Mouse (Mus musculus): ENCODE data around the gene Rimbp2. TPM values are rescaled to one million over a fixed set of nuclear protein-coding genes. Genes with fewer than 3 reads are reported as not detected.

Rimbp2 gene
- polyA plus RNA-seq, 1 experiment = 32.0 TPM

DNA sequence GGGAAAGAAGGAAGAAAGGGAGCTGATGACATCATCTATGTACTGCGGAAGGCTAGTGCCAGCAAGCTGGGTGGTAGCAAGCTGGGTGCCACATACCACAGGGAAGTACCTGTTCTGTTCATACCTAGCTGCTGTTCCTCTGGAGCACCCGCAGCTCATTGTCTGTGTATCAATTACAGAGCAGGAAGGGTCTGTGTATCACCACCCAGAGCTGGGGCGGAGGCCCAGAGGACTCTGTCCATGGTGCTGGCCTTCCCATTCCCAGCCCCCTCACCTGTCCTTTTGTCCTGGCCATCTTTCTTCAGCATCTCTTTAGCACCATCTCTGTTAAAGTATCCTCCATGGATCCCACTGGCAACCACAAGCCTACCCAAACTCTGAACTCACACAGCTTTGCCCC lies 74.2 kb downstream of the Rimbp2 start:
- DNase-seq (ENCODE audit: low read depth) = no peak
- TF ChIP-seq POLR2A (IDR thresholded peaks at IDR 0.05; ENCODE audit: borderline replicate concordance, extremely low read depth, insufficient read depth, insufficient read length, poor library complexity, severe bottlenecking) = no peak
- TF ChIP-seq CTCF (IDR thresholded peaks at IDR 0.05; ENCODE audit: borderline replicate concordance, extremely low read depth, insufficient read depth, insufficient read length) = no peak

DNA sequence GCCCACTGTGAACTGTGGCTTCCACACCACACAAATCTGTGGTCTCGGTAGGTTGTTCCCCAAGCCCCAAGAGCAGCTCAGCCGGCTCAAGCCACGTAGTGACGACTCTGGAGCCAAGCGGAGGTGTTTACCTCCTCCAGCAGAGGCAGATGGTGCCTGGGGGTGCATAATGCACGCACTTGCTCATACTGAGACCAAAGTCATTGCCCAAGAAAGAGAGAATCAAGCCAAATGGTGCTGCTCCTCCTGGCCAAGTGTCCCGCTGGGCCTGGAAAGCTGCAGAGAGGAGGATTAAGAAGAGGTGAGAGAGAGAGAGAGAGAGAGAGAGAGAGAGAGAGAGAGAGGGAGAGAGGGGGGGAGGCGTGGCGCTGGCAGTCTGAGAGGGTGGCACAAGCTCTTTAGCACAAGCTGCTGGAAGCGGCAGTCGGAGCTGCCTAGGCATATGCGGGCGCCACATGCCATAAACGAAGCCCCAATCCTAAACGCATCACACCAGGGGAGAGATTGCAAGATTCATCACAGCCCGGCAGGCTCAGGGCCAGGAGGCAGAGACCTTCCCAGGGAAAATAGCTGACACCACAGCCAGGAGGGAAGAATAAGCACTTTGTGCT lies 75.8 kb downstream of the Rimbp2 start:
- TF ChIP-seq POLR2A (IDR thresholded peaks at IDR 0.05; ENCODE audit: borderline replicate concordance, extremely low read depth, insufficient read depth, insufficient read length, poor library complexity, severe bottlenecking) (no peak), CTCF (IDR thresholded peaks at IDR 0.05; ENCODE audit: borderline replicate concordance, extremely low read depth, insufficient read depth, insufficient read length) (no peak)
- DNase-seq (ENCODE audit: low read depth) = peak; percentile 91

DNA sequence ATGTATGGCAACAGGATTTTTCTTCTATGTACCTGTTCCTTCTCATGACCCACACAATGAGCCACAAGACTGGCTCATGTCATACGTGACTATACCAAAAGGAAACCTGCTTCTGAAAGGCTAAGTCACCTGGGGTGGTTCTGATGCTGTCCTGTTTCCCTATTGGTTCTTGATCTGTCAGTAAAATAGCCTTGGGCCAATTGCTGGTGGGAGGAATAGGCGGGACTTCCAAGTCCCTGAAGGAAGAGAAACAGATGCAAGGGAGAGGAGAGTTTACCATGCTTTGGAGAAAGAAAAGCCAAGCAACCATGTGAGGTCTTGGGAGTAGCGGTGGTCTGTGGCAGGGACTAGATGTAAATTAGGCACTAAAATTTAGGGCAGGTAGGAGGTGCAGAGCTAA lies 81.6 kb downstream of the Rimbp2 start:
- TF ChIP-seq POLR2A (IDR thresholded peaks at IDR 0.05; ENCODE audit: borderline replicate concordance, extremely low read depth, insufficient read depth, insufficient read length, poor library complexity, severe bottlenecking) (no peak), CTCF (IDR thresholded peaks at IDR 0.05; ENCODE audit: borderline replicate concordance, extremely low read depth, insufficient read depth, insufficient read length) (no peak)
- peak; percentile 22 for DNase-seq (ENCODE audit: low read depth)

DNA sequence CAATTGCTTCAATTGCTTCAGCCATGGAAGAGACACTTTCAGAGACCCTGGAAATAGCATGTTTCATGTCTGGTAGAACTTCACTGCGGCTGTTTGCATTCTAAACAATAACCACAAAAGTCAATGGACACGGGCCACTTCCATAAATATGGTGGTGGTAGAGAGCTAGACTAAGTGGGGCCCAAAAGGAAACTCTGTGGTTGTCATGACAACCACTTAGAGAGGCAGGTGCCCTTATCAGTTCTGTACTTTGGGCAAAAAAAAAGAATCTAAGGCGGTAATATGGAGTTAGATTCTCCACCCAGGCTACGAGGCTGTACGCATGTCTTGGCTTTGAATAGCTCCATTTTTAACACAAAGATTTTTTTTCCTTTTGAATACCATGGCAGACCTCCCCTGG lies 86.5 kb downstream of the Rimbp2 start:
- no peak for TF ChIP-seq POLR2A (IDR thresholded peaks at IDR 0.05; ENCODE audit: borderline replicate concordance, extremely low read depth, insufficient read depth, insufficient read length, poor library complexity, severe bottlenecking)
- TF ChIP-seq CTCF (IDR thresholded peaks at IDR 0.05; ENCODE audit: borderline replicate concordance, extremely low read depth, insufficient read depth, insufficient read length) = no peak
- peak; percentile 18 for DNase-seq (ENCODE audit: low read depth)

DNA sequence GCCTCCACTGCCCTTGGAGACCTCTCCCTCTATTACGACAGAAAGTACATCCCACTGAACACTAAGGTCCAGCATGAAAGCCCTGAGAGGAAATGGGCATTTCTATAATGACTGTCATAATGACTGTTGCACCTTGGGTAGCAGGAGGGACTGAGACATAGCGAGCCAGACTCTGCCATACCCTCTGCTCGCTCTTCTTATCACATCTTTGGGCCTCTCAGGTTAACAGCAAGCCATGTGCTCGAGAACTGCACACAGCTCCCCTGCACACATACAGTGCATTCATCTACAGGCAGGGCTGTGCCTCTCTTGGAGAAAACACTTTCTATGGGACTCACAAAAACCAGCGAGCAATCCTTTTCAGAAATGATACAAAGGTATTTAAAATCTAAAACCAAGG lies 87.0 kb downstream of the Rimbp2 start:
- TF ChIP-seq CTCF (IDR thresholded peaks at IDR 0.05; ENCODE audit: borderline replicate concordance, extremely low read depth, insufficient read depth, insufficient read length) (no peak), POLR2A (IDR thresholded peaks at IDR 0.05; ENCODE audit: borderline replicate concordance, extremely low read depth, insufficient read depth, insufficient read length, poor library complexity, severe bottlenecking) (no peak)
- no peak for DNase-seq (ENCODE audit: low read depth)

DNA sequence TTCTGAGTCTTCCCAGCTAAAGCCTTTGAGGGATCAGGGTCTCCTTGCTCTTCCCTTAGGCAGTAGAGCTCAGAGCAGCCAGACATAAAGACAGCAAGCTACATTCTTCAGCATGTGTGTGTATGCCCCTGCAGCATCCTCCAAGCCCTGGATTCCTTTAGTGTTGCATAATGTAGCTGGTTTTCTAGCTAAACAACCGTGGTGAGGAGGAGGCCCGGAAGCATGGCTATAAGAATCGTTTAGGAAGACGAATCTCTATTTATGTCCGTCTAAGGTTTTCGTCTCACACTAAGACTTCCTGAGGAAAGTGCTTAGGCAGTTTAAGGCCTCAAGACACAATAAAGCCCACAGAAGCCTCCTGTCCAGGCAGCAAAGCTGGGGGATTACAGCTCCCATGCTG lies 89.8 kb downstream of the Rimbp2 start:
- TF ChIP-seq POLR2A (IDR thresholded peaks at IDR 0.05; ENCODE audit: borderline replicate concordance, extremely low read depth, insufficient read depth, insufficient read length, poor library complexity, severe bottlenecking) = no peak
- no peak for TF ChIP-seq CTCF (IDR thresholded peaks at IDR 0.05; ENCODE audit: borderline replicate concordance, extremely low read depth, insufficient read depth, insufficient read length)
- peak; percentile 22 for DNase-seq (ENCODE audit: low read depth)

DNA sequence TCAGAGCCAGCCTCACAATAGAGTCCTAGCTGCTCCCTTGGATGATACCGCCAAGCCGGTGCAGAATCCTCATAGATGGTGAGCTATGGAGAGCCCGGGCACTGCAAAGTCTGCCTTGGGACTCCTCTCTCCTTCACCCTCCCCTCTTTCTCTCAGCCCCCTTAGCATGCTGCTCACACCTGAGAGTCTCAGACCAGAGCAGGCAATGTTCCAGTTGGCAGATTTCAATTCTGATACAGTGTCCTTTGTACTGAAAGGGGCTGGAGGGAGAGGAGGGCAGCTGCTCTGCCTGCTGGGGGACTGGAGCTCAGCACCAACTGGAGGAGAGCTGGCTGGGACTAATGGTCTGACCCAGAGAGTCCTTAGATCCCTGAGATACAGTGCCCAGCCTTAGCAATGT lies 92.4 kb downstream of the Rimbp2 start:
- peak; percentile 59 for DNase-seq (ENCODE audit: low read depth)
- TF ChIP-seq CTCF (IDR thresholded peaks at IDR 0.05; ENCODE audit: borderline replicate concordance, extremely low read depth, insufficient read depth, insufficient read length) (no peak), POLR2A (IDR thresholded peaks at IDR 0.05; ENCODE audit: borderline replicate concordance, extremely low read depth, insufficient read depth, insufficient read length, poor library complexity, severe bottlenecking) (no peak)

DNA sequence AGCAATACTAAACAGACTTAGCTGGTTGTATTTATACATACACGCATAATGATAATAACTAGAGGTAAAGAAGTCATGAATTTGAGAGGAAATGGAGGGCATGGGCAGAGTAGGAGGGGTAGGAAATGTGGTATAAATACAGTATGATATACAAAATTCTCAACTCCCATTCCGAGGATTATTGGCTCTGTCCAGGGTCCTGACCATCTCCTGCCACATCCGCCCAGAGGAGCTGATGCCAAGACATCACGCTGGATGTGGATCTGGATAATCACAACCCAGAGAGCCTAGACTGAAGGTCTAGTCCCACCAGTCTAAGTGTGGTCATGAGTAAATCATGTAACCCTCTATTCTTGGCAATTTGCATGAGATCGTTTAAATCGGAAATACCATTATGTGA lies 100.5 kb downstream of the Rimbp2 start:
- TF ChIP-seq CTCF (IDR thresholded peaks at IDR 0.05; ENCODE audit: borderline replicate concordance, extremely low read depth, insufficient read depth, insufficient read length) = no peak
- no peak for TF ChIP-seq POLR2A (IDR thresholded peaks at IDR 0.05; ENCODE audit: borderline replicate concordance, extremely low read depth, insufficient read depth, insufficient read length, poor library complexity, severe bottlenecking)
- no peak for DNase-seq (ENCODE audit: low read depth)

DNA sequence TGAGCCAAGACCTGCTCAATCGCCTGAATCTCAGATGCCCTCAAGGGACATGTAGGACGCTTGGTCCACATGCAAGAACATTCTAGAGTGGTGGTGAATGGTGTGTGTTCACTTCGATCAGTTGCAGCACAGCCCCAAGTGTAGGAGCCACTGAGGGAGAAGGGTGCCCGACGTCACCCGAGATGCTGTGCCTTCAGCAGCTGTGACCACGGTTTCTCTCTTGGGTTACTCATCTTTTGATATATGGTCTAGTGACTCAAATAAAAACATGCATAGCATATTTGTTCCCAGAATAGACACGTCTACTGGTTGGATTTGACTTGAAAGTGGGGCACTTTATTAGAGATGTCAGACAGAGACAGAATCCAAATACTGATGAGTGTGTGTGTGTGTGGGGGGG lies 105.5 kb downstream of the Rimbp2 start:
- no peak for DNase-seq (ENCODE audit: low read depth)
- no peak for TF ChIP-seq POLR2A (IDR thresholded peaks at IDR 0.05; ENCODE audit: borderline replicate concordance, extremely low read depth, insufficient read depth, insufficient read length, poor library complexity, severe bottlenecking)
- no peak for TF ChIP-seq CTCF (IDR thresholded peaks at IDR 0.05; ENCODE audit: borderline replicate concordance, extremely low read depth, insufficient read depth, insufficient read length)

DNA sequence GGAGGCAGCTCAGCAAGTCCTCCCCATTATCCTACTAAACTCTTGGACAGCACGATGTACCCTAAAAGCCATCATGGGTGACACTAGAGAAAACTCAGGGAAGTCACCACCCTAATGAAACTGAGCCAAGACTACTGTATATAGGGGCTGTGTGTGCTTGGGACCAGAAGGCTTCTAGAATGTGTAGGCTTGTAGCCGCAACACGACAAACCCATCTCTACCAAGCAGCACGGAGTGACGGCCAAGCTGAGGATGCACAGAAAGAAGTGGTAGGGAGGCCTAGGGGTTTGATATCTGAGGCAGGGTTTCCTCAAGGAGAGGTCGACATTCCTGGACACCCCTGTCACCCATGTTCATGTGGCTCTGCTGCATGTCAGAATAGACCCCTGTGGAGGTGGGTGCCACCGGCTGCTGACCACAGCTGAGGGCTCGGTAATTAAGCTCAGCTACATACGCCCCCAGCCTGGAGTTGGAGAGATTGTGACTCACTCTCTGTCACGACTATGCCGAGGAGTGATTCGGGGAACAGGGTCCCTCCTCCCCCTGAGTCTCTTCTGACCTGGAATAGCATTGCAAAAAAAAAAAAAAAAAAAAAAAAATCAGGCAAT lies 106.7 kb downstream of the Rimbp2 start:
- DNase-seq (ENCODE audit: low read depth) = no peak
- no peak for TF ChIP-seq POLR2A (IDR thresholded peaks at IDR 0.05; ENCODE audit: borderline replicate concordance, extremely low read depth, insufficient read depth, insufficient read length, poor library complexity, severe bottlenecking)
- no peak for TF ChIP-seq CTCF (IDR thresholded peaks at IDR 0.05; ENCODE audit: borderline replicate concordance, extremely low read depth, insufficient read depth, insufficient read length)

DNA sequence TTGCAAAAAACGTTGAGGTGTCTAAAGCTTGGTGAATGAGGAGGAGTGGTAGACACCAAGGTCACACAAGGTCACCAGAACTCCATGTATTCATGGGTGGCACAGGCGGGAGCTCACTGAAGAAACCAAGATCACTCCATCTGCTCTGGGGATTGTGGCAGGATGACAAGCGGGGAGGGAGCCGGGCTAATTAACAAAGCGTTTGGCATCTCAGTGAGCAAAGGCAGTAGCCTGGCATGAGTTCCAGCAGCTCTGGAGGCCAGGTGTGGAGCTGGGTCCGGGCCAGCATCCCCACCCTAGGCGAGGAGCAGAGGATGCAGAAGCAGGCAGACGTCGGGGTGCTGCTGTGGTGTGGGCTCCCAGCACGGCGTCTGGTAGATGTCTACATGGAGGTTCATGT lies 108.3 kb downstream of the Rimbp2 start:
- TF ChIP-seq POLR2A (IDR thresholded peaks at IDR 0.05; ENCODE audit: borderline replicate concordance, extremely low read depth, insufficient read depth, insufficient read length, poor library complexity, severe bottlenecking) (no peak), CTCF (IDR thresholded peaks at IDR 0.05; ENCODE audit: borderline replicate concordance, extremely low read depth, insufficient read depth, insufficient read length) (no peak)
- DNase-seq (ENCODE audit: low read depth) = peak; percentile 72

DNA sequence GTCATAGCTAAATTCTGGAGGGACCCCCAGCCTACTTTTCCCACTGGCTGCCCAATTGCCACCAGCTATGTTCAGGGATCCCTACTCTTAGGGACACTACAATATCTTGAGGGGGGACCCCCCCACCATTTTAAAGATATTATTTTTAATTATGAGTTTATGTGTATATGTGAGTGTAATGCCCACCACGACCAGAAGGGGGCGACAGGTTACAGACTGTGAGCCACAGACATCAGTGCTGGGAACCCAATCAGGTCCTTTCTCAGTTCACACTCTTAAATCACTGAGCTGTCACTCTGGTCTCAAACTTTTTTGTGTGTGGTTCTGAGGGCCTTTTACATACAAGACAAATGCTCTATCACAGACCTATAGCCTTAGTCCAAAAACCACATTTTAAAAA lies 109.3 kb downstream of the Rimbp2 start:
- DNase-seq (ENCODE audit: low read depth) = no peak
- TF ChIP-seq POLR2A (IDR thresholded peaks at IDR 0.05; ENCODE audit: borderline replicate concordance, extremely low read depth, insufficient read depth, insufficient read length, poor library complexity, severe bottlenecking) (no peak), CTCF (IDR thresholded peaks at IDR 0.05; ENCODE audit: borderline replicate concordance, extremely low read depth, insufficient read depth, insufficient read length) (peak; percentile 22; the same call in 1 of the 2 replicates)
